Mouse (Mus musculus) central nervous system, embryonic 18 days (tissue): ENCODE data around the gene 4931428F04Rik. TPM values are rescaled to one million over a fixed set of nuclear protein-coding genes. Genes with fewer than 3 reads are reported as not detected.

Source experiments
- polyA plus RNA-seq: library from polyadenylated mRNA; depleted of rRNA; stranded (reverse); fragments of >200 nt; gene quantifications from 2 replicates; pipeline ENCODE4 v1.2.3, GENCODE M21; 2012; rRNA removed

4931428F04Rik gene
- 173 and 209 TPM in 2 replicates for polyA plus RNA-seq

DNA sequence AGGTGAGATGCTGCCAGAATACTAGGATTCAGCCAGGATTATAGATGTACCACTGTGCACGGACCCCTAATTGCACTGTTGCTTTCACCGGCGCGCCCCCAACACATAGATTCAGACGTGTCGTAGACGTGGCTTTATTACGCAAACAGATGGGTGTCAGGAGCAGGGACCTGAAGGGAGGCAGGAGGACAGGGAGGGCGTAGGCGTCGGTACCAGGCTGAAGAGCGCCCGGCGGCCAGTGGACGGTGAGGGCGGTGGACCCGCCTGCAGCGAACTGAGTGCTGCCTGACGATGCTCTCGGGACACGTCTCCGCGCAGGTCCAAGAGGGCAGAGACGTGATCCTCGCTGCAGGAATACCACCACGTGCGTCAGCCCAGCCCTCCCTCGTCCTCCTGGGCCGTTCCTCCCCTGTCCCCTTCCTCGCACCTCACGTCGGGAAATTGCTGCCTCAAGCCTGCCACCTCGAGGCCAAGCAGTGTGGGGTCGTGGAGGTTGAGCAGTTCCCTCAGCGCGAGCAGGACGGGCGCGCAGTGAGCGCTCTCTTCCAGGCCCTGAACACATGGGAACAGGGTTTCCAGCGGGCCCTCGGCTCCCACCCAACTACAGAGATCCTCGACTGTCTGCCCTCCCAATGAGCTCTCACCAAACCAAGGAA lies at the start of gene 4931428F04Rik:
Gene 4931428F04Rik, minus strand, starts transcription at position 60 of the 656 bp plus-strand sequence.

DNA sequence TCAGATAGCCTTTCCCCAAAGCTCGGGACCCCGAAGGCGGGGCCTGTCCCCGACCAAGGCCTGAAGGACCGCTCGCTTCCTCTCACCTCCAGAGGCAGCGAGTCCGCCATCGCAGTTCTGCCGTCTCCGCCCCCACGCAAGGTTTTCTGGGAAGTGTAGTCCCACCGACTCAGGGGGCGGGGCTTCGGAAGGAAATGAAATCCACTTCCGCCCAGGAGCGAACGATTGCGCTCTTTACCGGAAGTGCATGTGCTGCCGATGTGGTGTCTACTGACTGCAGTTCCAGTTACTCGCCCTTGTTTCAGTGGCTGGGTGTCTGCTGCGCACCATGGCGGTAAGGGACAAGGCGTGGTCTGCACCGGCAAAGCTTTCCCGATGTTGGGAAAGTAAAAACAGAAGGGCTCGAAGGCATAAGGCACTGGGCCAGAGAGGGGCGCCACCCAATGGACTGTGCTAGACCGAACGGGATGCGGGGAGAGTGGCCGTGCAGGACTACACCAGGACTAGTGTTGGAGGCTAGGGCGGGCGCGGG lies 36.5 kb upstream of the 4931428F04Rik start, which contains the start of the genes Lrrc29 and Tmem208:
Gene Lrrc29, minus strand, starts transcription at position 138 of the 532 bp plus-strand sequence.
Gene Tmem208, plus strand, starts transcription at position 214 of the 532 bp plus-strand sequence.

DNA sequence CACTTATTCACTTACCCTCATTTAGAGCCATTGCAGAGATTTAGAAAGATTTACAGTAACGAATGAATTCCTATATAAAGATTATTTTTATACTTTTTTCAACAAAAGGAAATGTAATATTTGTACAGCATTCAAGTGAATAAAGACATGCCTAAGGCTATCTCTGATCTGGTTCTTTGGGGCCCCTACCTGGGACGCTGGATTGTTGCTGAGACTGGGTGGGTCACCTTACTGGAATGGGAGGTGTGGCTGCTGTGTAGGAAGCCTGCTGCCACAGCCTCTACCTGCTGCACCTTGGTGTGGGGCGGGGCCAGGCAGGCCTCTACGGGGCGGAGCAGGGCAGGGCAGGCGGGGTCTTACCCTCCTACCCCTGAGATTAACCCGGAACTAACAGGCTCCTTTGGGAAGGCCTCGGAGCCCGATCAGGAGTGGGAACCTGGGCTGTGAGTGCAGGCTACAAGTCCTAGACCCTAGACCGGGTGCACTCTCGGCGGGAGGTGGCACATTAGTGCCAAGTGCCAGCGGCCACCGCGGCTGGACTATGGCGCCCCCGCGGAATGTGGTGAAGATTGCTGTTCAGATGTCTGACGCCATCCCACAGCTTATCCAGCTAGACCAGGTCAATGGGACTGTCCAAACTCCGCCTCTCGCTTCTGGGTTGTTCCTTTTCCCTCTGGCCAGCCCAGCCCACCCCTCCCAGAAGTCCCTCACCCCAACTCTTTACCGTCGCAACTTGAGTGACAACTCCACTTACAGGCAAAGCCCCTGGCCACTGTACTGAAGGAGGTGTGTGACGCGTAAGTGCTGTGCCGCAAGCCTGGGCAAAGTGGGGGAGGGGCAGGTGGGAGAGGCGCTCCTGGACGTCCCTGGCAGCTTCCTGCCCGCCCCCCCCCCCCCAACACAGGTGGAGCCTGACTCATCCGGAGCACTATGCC lies 15.8 kb upstream of the 4931428F04Rik start, which contains the start of gene Elmo3:
Gene Elmo3, plus strand, starts transcription at position 391 of the 935 bp plus-strand sequence.

DNA sequence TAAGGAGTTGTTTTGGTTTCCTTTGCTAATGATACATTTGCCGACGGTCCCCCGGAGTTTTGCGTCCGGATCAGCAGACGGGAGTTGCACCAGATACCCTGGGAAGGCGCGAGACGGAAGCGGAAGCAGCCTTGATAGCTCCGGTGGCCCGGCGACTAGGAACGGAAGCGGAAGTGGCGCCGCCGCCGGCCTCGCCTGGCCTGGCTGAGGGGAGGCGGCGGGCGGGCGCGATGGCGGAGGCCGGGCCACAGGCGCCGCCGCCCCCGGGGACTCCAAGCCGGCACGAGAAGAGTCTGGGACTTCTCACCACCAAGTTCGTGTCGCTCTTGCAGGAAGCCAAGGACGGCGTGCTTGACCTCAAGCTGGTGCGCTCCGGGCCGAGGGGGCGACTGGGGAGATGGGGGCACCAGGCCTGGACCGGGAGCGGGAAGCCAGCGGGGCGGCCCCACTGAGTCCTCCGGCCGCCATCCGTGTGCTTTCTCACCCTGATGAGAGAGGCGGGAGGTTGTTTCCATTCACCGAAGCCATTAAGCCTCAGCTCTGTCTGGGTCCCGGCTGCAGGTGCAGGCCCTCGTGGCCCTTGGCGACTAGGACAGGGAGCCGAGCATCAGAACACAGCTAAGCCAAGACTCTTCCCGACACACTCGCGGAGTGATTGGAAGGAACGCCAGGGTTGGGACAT lies 8.0 kb upstream of the 4931428F04Rik start, which contains the start of gene E2f4:
Gene E2f4, plus strand, starts transcription at position 153 of the 682 bp plus-strand sequence.

DNA sequence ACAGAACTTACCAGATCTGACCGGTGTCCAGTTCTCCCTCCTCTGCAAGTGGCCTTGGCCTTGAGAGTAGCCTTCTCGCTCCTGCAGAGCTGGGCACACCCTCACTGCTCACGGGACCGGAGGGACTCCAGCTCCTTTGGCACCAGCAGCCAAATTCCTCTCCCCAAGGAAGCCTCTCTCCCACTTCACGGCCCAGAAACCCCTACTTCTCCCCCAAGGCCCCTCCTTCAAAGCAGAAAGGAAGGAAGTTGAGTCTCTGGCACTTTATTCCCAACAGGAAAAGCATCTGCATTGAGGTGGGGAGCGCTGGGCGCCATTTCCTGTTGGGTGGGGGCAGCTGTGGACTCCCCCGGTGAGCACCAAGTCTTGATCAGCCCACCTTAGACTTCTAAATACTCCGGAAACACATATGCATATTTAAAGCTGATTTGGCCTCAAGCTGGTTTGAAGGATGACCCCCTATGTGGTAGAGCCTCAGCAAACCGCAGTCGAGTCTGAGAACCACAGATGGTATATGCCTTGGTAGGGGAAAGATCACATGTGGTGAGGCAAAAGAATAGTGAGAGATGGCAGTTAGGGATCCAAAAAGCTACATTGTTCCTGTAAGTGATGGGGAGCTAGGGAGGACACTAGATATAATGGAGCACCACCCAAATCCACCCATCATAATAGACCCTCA lies 6.4 kb upstream of the 4931428F04Rik start, which contains the start of gene Exoc3l:
Gene Exoc3l, minus strand, starts transcription at position 207 of the 679 bp plus-strand sequence.

DNA sequence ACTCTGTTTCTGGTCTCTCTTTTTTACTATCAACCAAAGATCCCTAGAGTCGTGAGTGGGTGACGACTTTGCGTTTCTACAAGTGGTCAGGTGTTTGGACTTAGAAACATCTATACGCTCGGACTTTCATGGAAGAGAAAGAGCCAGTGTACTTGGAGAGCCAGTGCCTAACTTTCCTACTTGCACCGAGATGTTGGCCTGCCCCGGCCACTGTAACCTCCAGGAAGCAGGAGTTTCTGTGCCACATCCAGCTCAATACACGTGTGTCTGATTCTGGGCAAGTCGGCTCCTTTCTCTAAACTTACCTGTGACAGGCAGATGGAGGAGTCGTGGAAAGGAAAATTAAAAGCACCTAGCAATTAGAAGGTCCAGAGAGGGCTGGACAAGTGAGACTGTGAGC lies 13.8 kb downstream of the 4931428F04Rik start, which contains the start of gene Nol3:
Gene Nol3, plus strand, starts transcription at position 301 of the 400 bp plus-strand sequence.

DNA sequence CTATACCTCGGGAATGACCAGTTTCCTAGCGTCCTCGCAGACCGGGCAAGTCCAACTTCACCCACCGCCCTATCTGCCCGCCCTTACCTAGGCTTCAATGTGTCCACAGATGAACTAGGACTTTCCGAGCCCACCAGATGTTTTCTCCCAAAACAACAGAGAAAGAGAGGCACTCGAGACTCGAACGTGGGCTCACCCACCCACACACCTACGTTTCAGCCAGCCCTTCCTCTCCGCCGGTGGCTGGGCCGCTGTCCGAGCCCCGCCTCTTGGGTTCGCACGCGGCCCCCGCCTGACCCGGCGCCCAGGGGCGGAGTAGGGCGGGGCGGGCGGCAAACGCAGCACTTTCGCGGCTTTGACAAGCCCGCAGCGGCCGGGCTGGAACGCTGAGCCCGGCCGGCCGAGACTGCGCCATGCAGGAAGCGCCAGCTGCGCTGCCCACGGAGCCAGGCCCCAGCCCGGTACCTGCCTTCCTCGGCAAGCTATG lies 20.2 kb downstream of the 4931428F04Rik start, which contains the start of gene Hsf4:
Gene Hsf4, plus strand, starts transcription at position 341 of the 487 bp plus-strand sequence.

DNA sequence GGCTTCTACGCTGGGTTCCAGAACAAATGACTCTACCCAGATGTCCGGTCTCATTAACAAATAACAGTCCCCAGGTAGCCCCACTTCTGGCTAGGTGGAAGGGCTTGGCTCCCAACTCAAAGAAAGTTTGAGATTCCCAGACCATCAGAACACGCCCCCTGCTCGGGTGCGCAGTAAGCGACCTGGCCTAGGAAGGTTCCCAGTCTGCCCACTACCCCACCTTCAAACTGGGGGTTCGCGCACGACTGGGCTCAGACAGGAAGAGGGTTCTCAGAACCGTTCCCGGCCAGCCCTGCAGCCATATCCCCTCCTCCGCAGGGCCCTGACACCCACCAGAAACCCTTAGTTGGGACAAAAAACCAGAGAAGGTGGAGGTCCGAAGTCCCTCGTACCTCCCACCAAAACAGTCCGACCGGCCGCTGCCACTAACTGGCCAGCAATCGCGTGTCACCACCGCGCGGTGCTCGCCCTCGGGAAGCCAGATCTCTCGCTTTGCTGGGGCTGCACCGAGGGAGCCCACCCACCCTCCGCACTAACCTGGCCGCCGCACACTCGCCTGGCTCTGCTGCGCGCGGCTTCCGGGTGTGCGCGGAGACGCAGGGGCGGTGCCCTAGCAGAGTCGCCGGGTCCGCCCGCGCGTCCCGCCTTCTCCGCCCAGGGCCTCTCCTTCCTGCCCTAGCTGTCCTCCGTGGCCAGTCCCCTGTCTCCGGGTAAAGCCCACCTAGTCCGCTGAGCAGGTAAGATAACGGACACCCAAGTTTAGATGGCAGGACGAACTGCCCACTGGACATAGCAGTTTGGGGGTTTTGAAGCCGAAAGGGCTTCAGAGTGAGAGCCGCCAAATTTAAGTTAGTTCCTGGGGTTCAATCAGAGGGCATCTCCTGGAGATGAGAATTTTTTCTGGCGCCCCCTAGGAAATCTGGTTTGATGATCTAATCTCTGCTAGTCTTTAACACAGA lies 25.4 kb downstream of the 4931428F04Rik start, which contains the start of the genes Tradd and Fbxl8:
Gene Tradd, minus strand, starts transcription at position 586 of the 959 bp plus-strand sequence.
Gene Fbxl8, plus strand, starts transcription at position 625 of the 959 bp plus-strand sequence.

DNA sequence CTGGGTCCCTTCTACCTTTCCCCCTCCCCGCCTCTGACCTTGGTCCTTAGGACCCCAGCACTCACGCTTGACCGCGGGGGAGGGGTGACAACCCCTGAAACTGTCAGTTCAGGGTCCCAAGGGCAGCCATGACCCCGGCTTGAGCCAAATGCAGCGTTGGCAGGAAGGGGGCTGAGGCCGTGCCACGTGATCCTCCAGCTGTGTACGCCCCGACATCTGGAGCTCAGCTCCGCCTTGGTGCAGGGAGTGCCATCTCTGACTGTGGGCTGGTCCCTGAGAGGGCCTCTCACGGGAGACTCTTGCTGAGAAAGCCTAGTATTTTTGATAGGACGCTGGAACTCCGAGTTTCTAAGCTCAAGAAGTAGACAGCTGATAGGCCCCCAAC lies 34.7 kb downstream of the 4931428F04Rik start, which contains the start of gene B3gnt9:
Gene B3gnt9, minus strand, starts transcription at position 188 of the 385 bp plus-strand sequence.

Other genes starting within 250 kb of the 4931428F04Rik start
- not detected in 2 replicates for gene Ces3a, start 241.3 kb downstream of the 4931428F04Rik start, polyA plus RNA-seq
- gene Ces3b, start 206.1 kb downstream of the 4931428F04Rik start, polyA plus RNA-seq = not detected in 2 replicates
- gene Ces4a, start 158.1 kb downstream of the 4931428F04Rik start, polyA plus RNA-seq = 0.04 and 0.08 TPM in 2 replicates
- 27.4 and 27.6 TPM in 2 replicates for gene Cbfb, start 119.2 kb downstream of the 4931428F04Rik start, polyA plus RNA-seq
- gene D230025D16Rik, start 64.7 kb downstream of the 4931428F04Rik start, polyA plus RNA-seq = 37.4 and 39.4 TPM in 2 replicates
- gene B3gnt9, start 34.7 kb downstream of the 4931428F04Rik start, polyA plus RNA-seq = 5.6 and 7.8 TPM in 2 replicates
- 9.0 and 10.3 TPM in 2 replicates for gene Tradd, start 25.3 kb downstream of the 4931428F04Rik start, polyA plus RNA-seq
- gene Fbxl8, start 25.2 kb downstream of the 4931428F04Rik start, polyA plus RNA-seq = 1.2 and 1.5 TPM in 2 replicates
- gene Hsf4, start 20.1 kb downstream of the 4931428F04Rik start, polyA plus RNA-seq = 0.66 and 1.0 TPM in 2 replicates
- 2.1 and 2.2 TPM in 2 replicates for gene Nol3, start 13.7 kb downstream of the 4931428F04Rik start, polyA plus RNA-seq
- 8.0 and 9.1 TPM in 2 replicates for gene Exoc3l, start 6.2 kb upstream of the 4931428F04Rik start, polyA plus RNA-seq
- gene E2f4, start 7.8 kb upstream of the 4931428F04Rik start, polyA plus RNA-seq = 73.3 and 73.4 TPM in 2 replicates
- gene Elmo3, start 15.7 kb upstream of the 4931428F04Rik start, polyA plus RNA-seq = 1.3 and 1.8 TPM in 2 replicates
- 1.2 and 1.4 TPM in 2 replicates for gene Lrrc29, start 36.4 kb upstream of the 4931428F04Rik start, polyA plus RNA-seq
- gene Tmem208, start 36.5 kb upstream of the 4931428F04Rik start, polyA plus RNA-seq = 119 and 132 TPM in 2 replicates
- 3.7 and 4.6 TPM in 2 replicates for gene Fhod1, start 58.1 kb upstream of the 4931428F04Rik start, polyA plus RNA-seq
- gene Slc9a5, start 59.0 kb upstream of the 4931428F04Rik start, polyA plus RNA-seq = 59.2 and 61.5 TPM in 2 replicates
- 14.5 and 17.4 TPM in 2 replicates for gene Plekhg4, start 83.4 kb upstream of the 4931428F04Rik start, polyA plus RNA-seq
- 0.04 and 0.09 TPM in 2 replicates for gene Kctd19, start 123.6 kb upstream of the 4931428F04Rik start, polyA plus RNA-seq
- gene Lrrc36, start 123.7 kb upstream of the 4931428F04Rik start, polyA plus RNA-seq = 0.47 and 0.82 TPM in 2 replicates
- 99.4 and 162 TPM in 2 replicates for gene Tppp3, start 181.7 kb upstream of the 4931428F04Rik start, polyA plus RNA-seq
- gene Zdhhc1, start 207.0 kb upstream of the 4931428F04Rik start, polyA plus RNA-seq = 38.3 and 39.3 TPM in 2 replicates
- gene Hsd11b2, start 228.9 kb upstream of the 4931428F04Rik start, polyA plus RNA-seq = 0.85 and 3.1 TPM in 2 replicates